Mouse (Mus musculus) spleen, adult 2 months (tissue): ENCODE measurements around the gene Lgr5.

Experiments
- CTCF ChIP-seq: fragments of 200-500 bp; IDR thresholded peaks from 2 replicates; pipeline ENCODE4 v1.5.1; 2011; ENCODE audit warnings: mild to moderate bottlenecking, inconsistent platforms; ENCODE audit not compliant: insufficient read depth, insufficient read length, insufficient replicate concordance; ENCODE audit errors: extremely low read depth
- POLR2A ChIP-seq: fragments of 200-500 bp; IDR thresholded peaks from 2 replicates; pipeline ENCODE4 v1.6.1; 2011; ENCODE audit warnings: low read depth, low read length, inconsistent platforms

DNA sequence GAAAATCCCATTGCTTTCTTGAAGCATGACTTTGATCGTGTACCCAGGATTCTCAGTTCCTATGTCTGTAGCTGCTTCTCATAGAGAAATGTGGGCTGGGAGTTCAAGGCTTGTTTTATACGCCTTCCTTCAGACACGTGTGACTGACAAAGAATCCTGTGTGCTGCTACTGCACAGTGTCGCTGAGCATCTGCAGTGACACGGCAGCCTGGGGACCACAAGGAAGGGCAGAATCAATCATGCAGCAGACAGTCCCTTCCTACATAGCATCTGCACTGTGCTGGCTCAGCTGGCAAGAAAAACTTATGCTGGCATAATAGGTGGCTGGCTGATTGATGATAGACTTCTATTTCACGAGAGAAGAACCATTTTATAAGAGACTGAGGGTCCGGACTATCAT lies 122.5 kb downstream of the Lgr5 start:
- TF ChIP-seq CTCF = no peak
- no peak for TF ChIP-seq POLR2A
